Mouse (Mus musculus): ENCODE measurements at regions not wholly inside any gene's neighbourhood (a gene's known extent, or its start where the extent isn't known, plus 50 kb on each side); places are given as distances from the start of the nearest gene placed in this dataset.

DNA sequence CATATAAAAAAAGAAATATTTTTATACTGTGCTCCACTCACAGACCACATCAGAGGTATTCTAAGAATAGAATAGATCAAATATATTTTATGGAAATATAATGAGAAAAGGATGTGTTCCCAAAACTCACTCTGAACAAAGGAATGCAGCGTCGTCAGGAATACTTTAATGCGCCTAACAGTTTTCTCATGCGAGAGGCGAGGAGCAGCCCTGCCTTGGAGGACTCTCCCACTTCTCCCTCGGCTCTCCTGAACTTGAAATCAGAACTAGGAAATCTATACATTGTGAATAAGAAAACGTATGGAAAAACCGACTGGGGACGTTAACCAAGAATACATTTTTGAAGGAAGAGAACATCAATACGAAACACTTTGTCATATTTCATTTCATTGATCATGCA is 368.3 kb upstream of the Zeb2 start:
- TF ChIP-seq CTCF (IDR thresholded peaks at IDR 0.05; ENCODE audit: borderline replicate concordance, insufficient read depth, low read depth, low read length) (no peak), POLR2A (IDR thresholded peaks at IDR 0.05; ENCODE audit: borderline replicate concordance, insufficient read depth, low read length) (no peak)
